Mouse (Mus musculus) heart, postnatal 0 days (tissue): ENCODE measurements around the gene Gns.

Experiments
- CTCF ChIP-seq: IDR thresholded peaks from 2 replicates; pipeline ENCODE4 v1.5.1; 2016; ENCODE audit warnings: antibody characterized with exemption, control low read depth, low read depth
- EP300 ChIP-seq: IDR thresholded peaks from 2 replicates; pipeline ENCODE4 v1.6.1; 2016; ENCODE audit warnings: antibody characterized with exemption, low read depth

DNA sequence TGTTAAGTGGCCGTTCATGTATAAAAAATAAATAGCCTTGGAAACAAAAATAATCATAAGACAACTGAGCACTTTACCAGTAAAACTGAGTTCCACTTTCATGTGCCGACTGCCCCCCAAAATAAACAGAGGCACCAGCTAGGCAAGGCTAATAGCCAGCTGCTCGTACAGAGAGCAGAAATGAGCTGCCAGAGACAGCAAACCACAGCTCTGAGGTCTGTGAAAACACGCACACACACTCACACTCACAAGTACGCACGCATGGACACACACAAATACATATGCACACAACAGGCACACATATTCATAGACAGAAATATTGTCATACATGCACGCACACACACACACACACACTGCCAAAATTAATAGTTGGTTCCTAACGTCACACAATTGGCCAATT is 64.7 kb downstream of the Gns start:
- no peak for TF ChIP-seq CTCF
- no peak for TF ChIP-seq EP300
